Mouse (Mus musculus): ENCODE data around the gene Fars2.

GRCm38 (mm10) chr13:36552522-36553246, 435.5 kb downstream of the Fars2 start:
- TF ChIP-seq CTCF (IDR thresholded peaks at IDR 0.05; ENCODE audit: borderline replicate concordance, insufficient read depth, low read depth, low read length) (no peak), POLR2A (IDR thresholded peaks at IDR 0.05; ENCODE audit: borderline replicate concordance, insufficient read depth, low read length) (no peak)
